ENCODE assay signal across 17 mouse cellular contexts in genomic region chr11:59991365-59991764, GRCm38 (mm10). TPM values are rescaled to one million over a fixed set of nuclear protein-coding genes. Genes with fewer than 3 reads are reported as not detected.
DNase-seq lines count a peak whose midpoint lies in the region; ATAC-seq and TF ChIP-seq lines count a peak whose summit lies in the region.
"Had no signal": no experiment of that assay in that cellular context is flagged by ENCODE, and none has a peak within 500 bp of the region (broad histone marks: within the 10 kb centered on the region; RNA-seq: fewer than 3 reads in every experiment).

No protein-coding gene starts in this region.

- no peaks in the 10 kb centered on the region for H3K27me3 ChIP-seq in heart, postnatal 0 days (ENCODE audit: control insufficient read depth, insufficient read depth, low read length)
- H3K27me3 ChIP-seq: neural tube, embryonic 15.5 days had no signal

- TF ChIP-seq EP300 in heart, postnatal 0 days (IDR thresholded peaks at IDR 0.05; ENCODE audit: low read depth) = no peak

- no peaks in the 10 kb centered on the region for H3K9me3 ChIP-seq in heart, postnatal 0 days (replicated peaks; ENCODE audit: control insufficient read depth, low read length)
- H3K9me3 ChIP-seq: neural tube, embryonic 15.5 days had no signal

- no peaks in the 10 kb centered on the region for H3K36me3 ChIP-seq in heart, postnatal 0 days (replicated peaks; ENCODE audit: control insufficient read depth, insufficient read depth, low read length)
- H3K36me3 ChIP-seq: neural tube, embryonic 15.5 days had no signal

- peak; percentile 21 for DNase-seq in adrenal gland, postnatal 10 days
- no peak for DNase-seq in adrenal gland, adult 8-10 months
- peak; percentile 7 to 42 for DNase-seq in kidney, postnatal 25 days
- DNase-seq in kidney, adult 11 months = no peak
- DNase-seq in heart, postnatal 0 days (ENCODE audit: low spot score) = peak; percentile 45
- peak; percentile 43 for DNase-seq in lung, postnatal 25 days (ENCODE audit: low spot score)
- no peak for DNase-seq in urinary bladder, adult 18-20 months (ENCODE audit: low spot score in 2 of 2)
- DNase-seq: cerebellum, adult 9-10 months; gastrocnemius, postnatal 25 days; spleen, adult 18-20 months; thymus, postnatal 25 days had no signal

- no peak overlapping the region for H3K4me2 ChIP-seq in heart, postnatal 0 days (ENCODE audit: low read depth, low read length)
- H3K4me2 ChIP-seq: neural tube, embryonic 15.5 days had no signal

- ATAC-seq in heart, postnatal 0 days (ENCODE audit: insufficient read depth, low read depth) = peak; percentile 51; the same call in 1 of the 2 replicates
- no peak for ATAC-seq in activated CD4-positive, CD25-positive, alpha-beta regulatory T cell, adult 4 months
- ATAC-seq: inflammation-experienced regulatory T-cells, adult 6 months had no signal

- H3K9ac ChIP-seq in heart, postnatal 0 days (replicated peaks; ENCODE audit: low read depth, low read length) = no peak overlapping the region
- H3K9ac ChIP-seq: neural tube, embryonic 15.5 days had no signal

- H3K4me3 ChIP-seq in heart, postnatal 0 days (ENCODE audit: low read depth, low read length) = no peak overlapping the region
- H3K4me3 ChIP-seq: layer of hippocampus, adult 2 months; left cerebral cortex, adult 2 months; neural tube, embryonic 15.5 days had no signal

- no peaks in the 10 kb centered on the region for H3K4me1 ChIP-seq in heart, postnatal 0 days (ENCODE audit: control insufficient read depth, insufficient read depth)
- H3K4me1 ChIP-seq: neural tube, embryonic 15.5 days had no signal

- 30% methylated on average over 8 of the region's 8 CpGs for WGBS in heart, postnatal 0 days

- H3K27ac ChIP-seq in heart, postnatal 0 days (ENCODE audit: low read depth) = no peak overlapping the region
- H3K27ac ChIP-seq: layer of hippocampus, adult 2 months; left cerebral cortex, adult 2 months; neural tube, embryonic 15.5 days; stomach, postnatal 0 days had no signal

- TF ChIP-seq CTCF in heart, postnatal 0 days (IDR thresholded peaks at IDR 0.05; ENCODE audit: low read depth) = no peak

RNA-seq across cellular contexts. Expression of gene Rasd1, which starts 26.6 kb away (rescaled TPM):
- 10 to 100 TPM; 36.7 to 62.2 TPM for total RNA-seq in adrenal gland, postnatal 10 days (2021)
- 10 to 100 TPM; 19.1 to 34.7 (median 26.7) TPM for total RNA-seq in adrenal gland, adult 8-10 months (2022)
- 0.08 and 5.6 TPM in 2 replicates for total RNA-seq in heart, postnatal 0 days (2014; rRNA removed; ENCODE audit: low replicate concordance)
- 10.5 and 12.2 TPM in 2 replicates for polyA plus RNA-seq in heart, postnatal 0 days (2015; fragmentation: Nextera tagmentation; extraction: Ambion mirVana)
- polyA plus RNA-seq in activated CD4-positive, CD25-positive, alpha-beta regulatory T cell, adult 4 months (2017; shearing (Covaris generic)) = under 1 TPM; 0.20 to 0.29 TPM

RNA-seq across cellular contexts. Expression of gene Med9, which starts 43.4 kb away (rescaled TPM):
- total RNA-seq in adrenal gland, postnatal 10 days (2021) = 10 to 100 TPM; 30.0 to 31.7 TPM
- total RNA-seq in adrenal gland, adult 8-10 months (2022) = 10 to 100 TPM; 29.4 to 39.1 (median 33.2) TPM
- 29.4 and 33.0 TPM in 2 replicates for total RNA-seq in heart, postnatal 0 days (2014; rRNA removed; ENCODE audit: low replicate concordance)
- 40.8 and 41.1 TPM in 2 replicates for polyA plus RNA-seq in heart, postnatal 0 days (2015; fragmentation: Nextera tagmentation; extraction: Ambion mirVana)
- 1 to 10 TPM; 7.0 to 7.9 TPM for polyA plus RNA-seq in activated CD4-positive, CD25-positive, alpha-beta regulatory T cell, adult 4 months (2017; shearing (Covaris generic))

RNA-seq across cellular contexts. Expression of gene Pemt, which starts 54.9 kb away (rescaled TPM):
- 100 to 1,000 TPM in 1 of 2 experiments, 10 to 100 TPM in 1; 57.5 to 102 TPM for total RNA-seq in adrenal gland, postnatal 10 days (2021)
- total RNA-seq in adrenal gland, adult 8-10 months (2022) = 1 to 10 TPM; 4.9 to 9.5 (median 7.8) TPM
- total RNA-seq in heart, postnatal 0 days (2014; rRNA removed; ENCODE audit: low replicate concordance) = 11.9 and 14.8 TPM in 2 replicates
- polyA plus RNA-seq in heart, postnatal 0 days (2015; fragmentation: Nextera tagmentation; extraction: Ambion mirVana) = 6.9 and 8.2 TPM in 2 replicates
- 1 to 10 TPM; 1.5 to 2.1 TPM for polyA plus RNA-seq in activated CD4-positive, CD25-positive, alpha-beta regulatory T cell, adult 4 months (2017; shearing (Covaris generic))

Comparison
In these comparisons a context has a peak if more than half of its experiments do, and no peak if none do; other contexts are left out.
1. DNase-seq: peak in adrenal gland, postnatal 10 days (single experiment), kidney, postnatal 25 days (2 of 2), heart, postnatal 0 days (single experiment) and lung, postnatal 25 days (single experiment); none in adrenal gland, adult 8-10 months (single experiment), kidney, adult 11 months (single experiment) and urinary bladder, adult 18-20 months (0 of 2).